Mouse (Mus musculus) cortical plate, adult 2 months (tissue): Measurements from ENCODE around the gene Grn.

ENCODE experiments used
- CTCF ChIP-seq: fragments of 200-500 bp; IDR thresholded peaks from 2 replicates; pipeline ENCODE4 v1.5.1; 2011; ENCODE audit warnings: mild to moderate bottlenecking, control low read depth, low read length; ENCODE audit not compliant: insufficient read depth; ENCODE audit errors: extremely low read depth
- POLR2A ChIP-seq: fragments of 200-500 bp; IDR thresholded peaks from 2 replicates; pipeline ENCODE4 v1.6.1; 2011; ENCODE audit warnings: mild to moderate bottlenecking, low read length, control low read depth; ENCODE audit not compliant: insufficient read depth; ENCODE audit errors: extremely low read depth

DNA sequence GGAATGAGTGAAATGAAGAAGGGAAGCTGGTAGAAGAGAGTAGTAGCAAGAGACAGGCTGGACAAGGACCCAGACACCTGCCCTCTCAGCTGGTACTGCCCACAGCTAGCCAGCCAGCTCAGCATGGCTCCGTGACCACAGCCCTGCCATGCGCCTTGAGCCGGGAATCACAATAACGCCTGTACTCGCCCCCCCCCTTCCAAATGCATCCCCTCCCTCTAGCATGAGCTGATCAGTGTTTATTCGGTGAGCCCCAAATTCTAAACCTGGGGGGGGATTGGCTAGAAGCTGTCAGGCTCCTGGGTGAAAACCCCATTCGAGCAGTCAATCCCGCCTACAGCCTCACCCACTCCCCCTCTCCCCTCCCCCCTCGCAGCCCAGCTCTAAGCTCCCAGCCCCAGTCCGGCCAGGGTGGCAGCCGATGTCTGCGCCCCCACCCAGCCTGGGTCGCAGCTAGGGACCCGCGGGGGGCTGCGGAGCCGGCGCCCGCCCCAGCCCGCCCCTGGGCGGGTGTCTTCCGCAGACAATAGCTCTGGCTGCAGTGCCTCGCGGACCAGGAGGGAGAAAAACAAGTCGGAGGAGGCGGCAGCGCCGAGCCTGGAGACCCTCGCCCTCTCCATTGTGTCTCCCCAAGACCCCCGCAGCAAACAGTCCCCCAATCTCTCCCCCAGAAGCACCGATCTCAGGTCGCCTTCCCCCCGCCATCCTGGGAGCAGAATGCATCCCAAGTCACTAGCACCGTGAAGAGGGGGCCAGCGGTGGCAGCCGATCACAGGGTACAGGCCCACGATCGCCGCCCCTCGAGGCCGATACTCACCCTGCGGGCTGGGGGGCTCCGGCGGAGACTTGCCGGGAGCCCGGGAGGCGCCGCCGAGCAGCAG, 16.7 kb downstream of the Grn start:
- TF ChIP-seq CTCF (no peak), POLR2A (no peak)
